Mouse (Mus musculus): ENCODE results near the gene Pmf1. TPM values are rescaled to one million over a fixed set of nuclear protein-coding genes. Genes with fewer than 3 reads are reported as not detected.

The Pmf1 gene
- polyA plus RNA-seq, 1 experiment: 138 TPM

DNA sequence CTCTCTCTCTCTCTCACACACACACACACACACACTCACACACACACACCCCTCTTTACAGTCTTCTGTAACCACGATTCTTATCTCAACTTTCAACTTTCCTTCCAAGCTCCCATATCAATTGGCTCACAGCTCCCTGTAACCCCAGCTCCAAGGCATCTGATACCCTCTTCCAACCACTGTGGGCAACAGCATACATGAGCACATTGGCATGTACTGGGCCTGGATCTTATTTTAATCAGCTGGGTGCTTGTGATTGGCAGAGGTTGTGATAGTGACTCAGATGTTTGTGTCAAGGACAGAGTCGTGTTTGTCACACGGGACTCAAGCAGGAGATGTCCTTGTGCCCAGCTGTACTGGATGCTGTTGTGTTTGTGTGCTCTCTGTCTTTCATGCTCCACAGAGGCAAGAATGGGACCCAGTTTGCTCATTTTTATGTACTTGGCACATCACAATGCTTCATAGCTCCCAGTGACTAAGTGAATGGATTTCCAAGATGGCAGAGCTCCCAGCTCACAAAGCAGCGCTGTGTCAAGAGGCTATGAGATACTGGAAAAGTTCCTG lies 17.3 kb upstream of the Pmf1 start:
- WGBS: 69% methylated on average over 4 of the region's 4 CpGs
- Histone ChIP-seq H3K27ac (ENCODE audit: control insufficient read depth, insufficient read depth, low read length) (no peak overlapping the region), H3K4me3 (ENCODE audit: control insufficient read depth, insufficient read depth, low read length) (no peak overlapping the region)

GRCm38 (mm10) chr3:88425708-88426420 lies 15.7 kb upstream of the Pmf1 start:
- H3K4me1 ChIP-seq (replicated peaks; ENCODE audit: control insufficient read depth, insufficient read depth, low read length): peaks cover 5% of the 10 kb centered on the region

More for the DNA sequence above, 17.3 kb upstream of the Pmf1 start:
- no peaks in the 10 kb centered on the region for H3K27me3 ChIP-seq (ENCODE audit: control insufficient read depth, insufficient read depth, low read length)
- DNase-seq: no peak
- H3K36me3 ChIP-seq (ENCODE audit: control insufficient read depth, insufficient read depth, low read length): no peaks in the 10 kb centered on the region
- H3K4me1 ChIP-seq (replicated peaks; ENCODE audit: control insufficient read depth, insufficient read depth, low read length): peaks cover 5% of the 10 kb centered on the region
- no peak for TF ChIP-seq POLR2A (IDR thresholded peaks at IDR 0.05; ENCODE audit: control insufficient read depth, extremely low read depth, insufficient read depth, low read length, poor library complexity)
- TF ChIP-seq CTCF (IDR thresholded peaks at IDR 0.05; ENCODE audit: borderline replicate concordance, control insufficient read depth, extremely low read depth, insufficient read depth, low read length, poor library complexity): no peak

GRCm38 (mm10) chr3:88425330-88425689 lies 15.2 kb upstream of the Pmf1 start:
- WGBS: 31% methylated on average over 2 of the region's 2 CpGs
- peaks cover 5% of the 10 kb centered on the region for H3K4me1 ChIP-seq (replicated peaks; ENCODE audit: control insufficient read depth, insufficient read depth, low read length)
- TF ChIP-seq CTCF (IDR thresholded peaks at IDR 0.05; ENCODE audit: borderline replicate concordance, control insufficient read depth, extremely low read depth, insufficient read depth, low read length, poor library complexity) (no peak), POLR2A (IDR thresholded peaks at IDR 0.05; ENCODE audit: control insufficient read depth, extremely low read depth, insufficient read depth, low read length, poor library complexity) (no peak)
- H3K27me3 ChIP-seq (ENCODE audit: control insufficient read depth, insufficient read depth, low read length): no peaks in the 10 kb centered on the region
- no peak overlapping the region for H3K4me3 ChIP-seq (ENCODE audit: control insufficient read depth, insufficient read depth, low read length)
- H3K27ac ChIP-seq (ENCODE audit: control insufficient read depth, insufficient read depth, low read length): no peak overlapping the region
- H3K36me3 ChIP-seq (ENCODE audit: control insufficient read depth, insufficient read depth, low read length): peaks cover 7% of the 10 kb centered on the region
- no peak for DNase-seq

More at GRCm38 (mm10) chr3:88425708-88426420, 15.7 kb upstream of the Pmf1 start:
- no peak for DNase-seq
- WGBS: 86% methylated on average over 10 of the region's 10 CpGs
- Histone ChIP-seq H3K27me3 (ENCODE audit: control insufficient read depth, insufficient read depth, low read length) (no peaks in the 10 kb centered on the region), H3K27ac (ENCODE audit: control insufficient read depth, insufficient read depth, low read length) (no peak overlapping the region), H3K36me3 (ENCODE audit: control insufficient read depth, insufficient read depth, low read length) (peaks cover 1% of the 10 kb centered on the region; the same call in 1 of the 2 replicates), H3K4me3 (ENCODE audit: control insufficient read depth, insufficient read depth, low read length) (no peak overlapping the region)
- TF ChIP-seq POLR2A (IDR thresholded peaks at IDR 0.05; ENCODE audit: control insufficient read depth, extremely low read depth, insufficient read depth, low read length, poor library complexity) (no peak), CTCF (IDR thresholded peaks at IDR 0.05; ENCODE audit: borderline replicate concordance, control insufficient read depth, extremely low read depth, insufficient read depth, low read length, poor library complexity) (no peak)

DNA sequence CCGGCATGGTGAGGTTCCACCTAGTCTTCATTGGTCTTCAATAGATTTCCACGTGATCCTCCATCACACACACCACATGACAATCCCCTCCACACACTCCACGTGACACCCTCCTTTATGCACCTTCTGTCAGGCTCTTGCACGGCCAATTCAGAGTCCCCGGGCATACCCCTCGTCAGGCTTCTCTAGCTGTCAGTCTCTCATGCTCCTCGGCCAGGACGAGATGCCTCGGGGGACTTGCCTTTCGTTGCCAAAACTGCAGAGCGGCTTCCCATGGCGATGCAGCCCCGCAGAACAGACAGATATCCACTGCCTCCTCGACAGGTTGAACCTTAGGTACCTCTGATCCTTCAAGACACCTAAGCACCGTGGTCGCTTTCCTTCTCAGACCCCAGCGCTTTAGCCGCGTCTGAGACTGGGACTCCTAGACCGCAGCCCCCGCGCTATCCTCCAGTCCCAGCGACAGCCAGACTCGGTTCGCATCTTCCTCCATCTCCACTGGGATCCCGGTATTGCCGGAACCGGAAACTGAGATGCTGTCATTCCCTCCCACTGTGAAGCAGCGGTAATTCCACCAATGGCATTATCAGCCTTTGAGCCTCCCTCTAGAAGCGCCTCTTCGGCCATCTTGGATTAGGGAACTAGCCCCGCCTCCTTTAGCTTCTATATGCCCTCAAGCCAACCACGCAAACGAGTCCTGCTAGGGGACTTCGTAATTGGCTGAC lies 14.6 kb upstream of the Pmf1 start, which contains the start of gene Slc25a44:
Gene Slc25a44 (minus strand): TSS at position 535 of the 725 bp plus-strand sequence.
- H3K27me3 ChIP-seq (ENCODE audit: control insufficient read depth, insufficient read depth, low read length): no peaks in the 10 kb centered on the region
- peak within 1 kb of the TSS; percentile 98 for H3K4me3 ChIP-seq (ENCODE audit: control insufficient read depth, insufficient read depth, low read length)
- no peak within 1 kb of the TSS for H3K27ac ChIP-seq (ENCODE audit: control insufficient read depth, insufficient read depth, low read length)
- peaks cover 5% of the 10 kb centered on the region for H3K4me1 ChIP-seq (replicated peaks; ENCODE audit: control insufficient read depth, insufficient read depth, low read length)
- TF ChIP-seq POLR2A (IDR thresholded peaks at IDR 0.05; ENCODE audit: control insufficient read depth, extremely low read depth, insufficient read depth, low read length, poor library complexity) (peak; percentile 61), CTCF (IDR thresholded peaks at IDR 0.05; ENCODE audit: borderline replicate concordance, control insufficient read depth, extremely low read depth, insufficient read depth, low read length, poor library complexity) (no peak)
- peaks cover 10% of the 10 kb centered on the region for H3K36me3 ChIP-seq (ENCODE audit: control insufficient read depth, insufficient read depth, low read length)
- whole genome bisulfite sequencing: under 1% methylated on average over 35 of the region's 35 CpGs
- DNase-seq: peak; percentile 97

DNA sequence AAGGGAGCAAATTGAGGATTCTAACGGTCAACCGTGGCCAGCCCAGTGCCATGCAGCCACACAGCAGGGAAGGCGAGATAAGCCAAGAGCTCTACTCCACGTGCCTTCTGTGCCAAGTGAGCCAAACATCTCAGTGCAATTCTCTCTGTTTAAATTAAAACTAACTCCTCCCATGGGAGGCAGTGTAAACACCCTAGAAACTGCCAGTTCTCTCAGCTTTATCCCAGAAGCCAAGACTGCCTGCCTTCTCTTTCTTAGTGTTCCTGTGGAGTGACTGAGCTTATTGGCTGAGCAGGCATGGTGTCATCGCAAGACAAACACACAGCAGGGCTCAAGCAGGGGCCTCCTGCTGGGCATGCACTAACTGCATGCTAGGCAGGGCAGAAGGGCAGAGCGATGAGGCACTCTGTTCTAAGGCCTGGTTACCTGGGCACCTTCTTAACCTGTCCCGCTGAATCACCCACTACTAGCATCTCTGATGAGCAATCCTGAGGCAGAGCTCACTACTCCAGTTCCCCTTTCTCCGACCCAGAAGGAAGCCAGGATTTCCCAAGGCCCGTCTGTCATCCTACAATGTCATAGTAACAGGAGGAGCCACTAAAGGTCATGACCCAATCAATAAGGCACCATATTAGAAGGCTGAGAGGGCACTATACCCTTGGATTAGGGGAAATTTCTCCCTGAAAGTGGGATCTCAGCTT lies 12.0 kb upstream of the Pmf1 start:
- H3K36me3 ChIP-seq (ENCODE audit: control insufficient read depth, insufficient read depth, low read length): peaks cover 22% of the 10 kb centered on the region
- H3K27ac ChIP-seq (ENCODE audit: control insufficient read depth, insufficient read depth, low read length): no peak overlapping the region
- TF ChIP-seq POLR2A (IDR thresholded peaks at IDR 0.05; ENCODE audit: control insufficient read depth, extremely low read depth, insufficient read depth, low read length, poor library complexity) (no peak), CTCF (IDR thresholded peaks at IDR 0.05; ENCODE audit: borderline replicate concordance, control insufficient read depth, extremely low read depth, insufficient read depth, low read length, poor library complexity) (no peak)
- no peak overlapping the region for H3K4me3 ChIP-seq (ENCODE audit: control insufficient read depth, insufficient read depth, low read length)
- no peak for DNase-seq
- no peaks in the 10 kb centered on the region for H3K27me3 ChIP-seq (ENCODE audit: control insufficient read depth, insufficient read depth, low read length)
- H3K4me1 ChIP-seq (replicated peaks; ENCODE audit: control insufficient read depth, insufficient read depth, low read length): peaks cover 5% of the 10 kb centered on the region
- 94% methylated on average over 9 of the region's 9 CpGs for WGBS

- peaks cover 5% of the 10 kb centered on the region for H3K4me1 ChIP-seq (replicated peaks; ENCODE audit: control insufficient read depth, insufficient read depth, low read length)
- TF ChIP-seq POLR2A (IDR thresholded peaks at IDR 0.05; ENCODE audit: control insufficient read depth, extremely low read depth, insufficient read depth, low read length, poor library complexity) (no peak), CTCF (IDR thresholded peaks at IDR 0.05; ENCODE audit: borderline replicate concordance, control insufficient read depth, extremely low read depth, insufficient read depth, low read length, poor library complexity) (no peak)
- no peak for DNase-seq
- no peak overlapping the region for H3K4me3 ChIP-seq (ENCODE audit: control insufficient read depth, insufficient read depth, low read length)
- H3K27ac ChIP-seq (ENCODE audit: control insufficient read depth, insufficient read depth, low read length): no peak overlapping the region
- peaks cover 34% of the 10 kb centered on the region for H3K36me3 ChIP-seq (ENCODE audit: control insufficient read depth, insufficient read depth, low read length)
- 98% methylated on average over 19 of the region's 19 CpGs for WGBS
- H3K27me3 ChIP-seq (ENCODE audit: control insufficient read depth, insufficient read depth, low read length): no peaks in the 10 kb centered on the region
These were observed 10.6 kb upstream of the Pmf1 start for GRCm38 (mm10) chr3:88420771-88421170.
